Mouse (Mus musculus) midbrain, embryonic 11.5 days (tissue): ENCODE results near the gene Negr1. TPM values are rescaled to one million over a fixed set of nuclear protein-coding genes. Genes with fewer than 3 reads are reported as not detected.
A peak's percentile ranks its signal among the peaks of the same experiment; 100 is the strongest.

Experiments
- ATAC-seq: fragments of 200-750 bp; cut with Nextera tagmentation; 2 replicates; pipeline ENCODE4 v1.8.0; 2017; ENCODE audit warnings: moderate TSS enrichment, moderate library complexity; ENCODE audit not compliant: low FRiP score
- DNase-seq: peaks from one replicate; pipeline ENCODE4 v3.0.0; 2015; ENCODE audit warnings: low spot score; ENCODE audit errors: missing footprints
- H3K27ac ChIP-seq: fragments of 300-500 bp; sonication (generic); 2 replicates; pipeline ENCODE4 v1.5.1; 2014; ENCODE audit warnings: low read depth, low read length
- H3K27me3 ChIP-seq: fragments of 300-500 bp; sonication (generic); 2 replicates; pipeline ENCODE4 v1.6.1; 2014; ENCODE audit warnings: mild to moderate bottlenecking, low read length, moderate library complexity, mixed read lengths; ENCODE audit not compliant: control insufficient read depth, insufficient read depth
- H3K36me3 ChIP-seq: fragments of 300-500 bp; sonication (generic); 2 replicates; pipeline ENCODE4 v1.6.1; 2014; ENCODE audit warnings: mild to moderate bottlenecking, low read length, moderate library complexity, mixed read lengths; ENCODE audit not compliant: control insufficient read depth, insufficient read depth
- H3K4me1 ChIP-seq: fragments of 300-500 bp; sonication (generic); 2 replicates; pipeline ENCODE4 v1.6.1; 2014; ENCODE audit warnings: low read length; ENCODE audit not compliant: control insufficient read depth, insufficient read depth
- H3K4me2 ChIP-seq: fragments of 300-500 bp; sonication (generic); 2 replicates; pipeline ENCODE4 v1.6.1; 2014; ENCODE audit warnings: mild to moderate bottlenecking, moderate library complexity
- H3K4me3 ChIP-seq: fragments of 300-500 bp; sonication (generic); 2 replicates; pipeline ENCODE4 v1.5.1; 2014; ENCODE audit warnings: low read depth, low read length
- H3K9ac ChIP-seq: fragments of 300-500 bp; sonication (generic); 2 replicates; pipeline ENCODE4 v1.6.1; 2014; ENCODE audit warnings: low read length
- H3K9me3 ChIP-seq: fragments of 300-500 bp; sonication (generic); 2 replicates; pipeline ENCODE4 v1.6.1; 2016; ENCODE audit warnings: low read length; ENCODE audit not compliant: control insufficient read depth
- WGBS: fragments of 180-500 bp; shearing (Covaris S2); extraction: QIAGEN DNeasy Blood & Tissue Kit; methylation state at CpG from one replicate; pipeline ENCODE4 v1.1.7; 2014; 5-methylcytosine and 5-hydroxymethylcytosine counted together
- polyA plus RNA-seq: library from polyadenylated mRNA; unstranded; fragments of >200 nt; fragmentation: Nextera tagmentation; extraction: Ambion mirVana; gene quantifications from 2 replicates; pipeline ENCODE4 v1.2.1, GENCODE M21; 2014

Gene Negr1
- polyA plus RNA-seq, result 4.1 and 4.4 TPM in 2 replicates

DNA sequence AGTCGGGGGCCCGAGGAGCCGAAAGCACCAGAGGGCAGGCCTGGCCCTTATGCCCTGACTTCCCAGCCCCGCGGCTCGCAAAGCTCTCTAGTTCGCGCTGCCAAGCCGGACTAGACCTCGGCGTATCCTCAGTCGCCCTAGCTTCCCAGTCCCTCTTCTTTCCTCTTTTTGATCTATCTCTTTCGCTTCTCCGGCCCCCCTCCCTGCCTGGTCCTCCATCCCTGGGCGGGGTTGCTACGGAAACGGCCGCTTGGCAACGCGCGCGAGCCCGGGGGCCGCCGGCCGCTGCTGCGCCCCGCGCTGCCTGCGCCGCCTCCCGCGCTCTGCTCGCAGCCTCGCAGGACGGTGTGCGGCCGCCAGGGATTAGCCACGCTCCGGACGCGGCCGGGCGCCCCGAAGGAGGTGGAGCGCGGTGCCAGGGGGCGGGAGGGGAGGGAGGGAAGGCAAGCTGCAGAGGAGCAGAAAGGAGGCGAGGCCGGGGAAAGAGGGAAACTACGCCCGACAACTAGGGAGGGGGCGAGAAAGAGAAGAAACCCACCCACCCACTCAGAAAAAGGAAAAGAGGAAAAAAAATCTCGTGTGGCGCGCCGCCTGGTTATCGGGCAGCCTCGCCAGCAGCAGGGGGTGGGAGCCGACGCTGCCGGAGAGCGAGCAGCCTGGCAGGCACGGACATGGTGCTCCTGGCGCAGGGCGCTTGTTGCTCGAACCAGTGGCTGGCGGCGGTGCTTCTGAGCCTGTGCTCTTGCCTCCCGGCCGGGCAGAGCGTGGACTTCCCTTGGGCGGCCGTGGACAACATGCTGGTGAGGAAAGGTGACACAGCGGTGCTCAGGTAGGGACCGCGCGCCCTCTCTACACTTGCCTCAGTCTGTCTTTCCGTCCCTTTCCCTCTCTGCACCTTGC lies at the start of gene Negr1:
Gene Negr1, plus strand, starts transcription at position 271 of the 900 bp plus-strand sequence.
- Histone ChIP-seq H3K36me3 (no peaks in the 10 kb centered on the region), H3K4me3 (peak within 1 kb of the TSS; percentile 47), H3K4me2 (peak within 1 kb of the TSS; percentile 60), H3K9ac (peak within 1 kb of the TSS; percentile 64), H3K27me3 (no peaks in the 10 kb centered on the region; the same call in 1 of the 2 replicates), H3K4me1 (peaks cover 11% of the 10 kb centered on the region), H3K9me3 (no peaks in the 10 kb centered on the region), H3K27ac (peak within 1 kb of the TSS; percentile 69)
- ATAC-seq, result peak; percentile 92
- WGBS, result under 1% methylated on average over 76 of the region's 79 CpGs
- peak; percentile 97 for DNase-seq

GRCm38 (mm10) chr3:156526461-156526933 lies 35.1 kb upstream of the Negr1 start:
- Histone ChIP-seq H3K27ac (no peak overlapping the region), H3K4me1 (no peaks in the 10 kb centered on the region), H3K9ac (no peak overlapping the region), H3K27me3 (no peaks in the 10 kb centered on the region), H3K4me2 (no peak overlapping the region), H3K9me3 (no peaks in the 10 kb centered on the region), H3K4me3 (no peak overlapping the region), H3K36me3 (no peaks in the 10 kb centered on the region)
- DNase-seq, result peak; percentile 23
- 0 out of 2 replicates have a peak, but pooled peaks have one; percentile 22 for ATAC-seq
- WGBS, result 71% methylated on average over 8 of the region's 8 CpGs

GRCm38 (mm10) chr3:156527231-156527995 lies 34.2 kb upstream of the Negr1 start:
- Histone ChIP-seq H3K4me3 (no peak overlapping the region), H3K9me3 (no peaks in the 10 kb centered on the region), H3K36me3 (no peaks in the 10 kb centered on the region), H3K27me3 (no peaks in the 10 kb centered on the region), H3K4me2 (no peak overlapping the region), H3K4me1 (no peaks in the 10 kb centered on the region), H3K27ac (no peak overlapping the region), H3K9ac (no peak overlapping the region)
- ATAC-seq (no peak), DNase-seq (peak; percentile 72)
- WGBS, result 82% methylated on average over 2 of the region's 2 CpGs

DNA sequence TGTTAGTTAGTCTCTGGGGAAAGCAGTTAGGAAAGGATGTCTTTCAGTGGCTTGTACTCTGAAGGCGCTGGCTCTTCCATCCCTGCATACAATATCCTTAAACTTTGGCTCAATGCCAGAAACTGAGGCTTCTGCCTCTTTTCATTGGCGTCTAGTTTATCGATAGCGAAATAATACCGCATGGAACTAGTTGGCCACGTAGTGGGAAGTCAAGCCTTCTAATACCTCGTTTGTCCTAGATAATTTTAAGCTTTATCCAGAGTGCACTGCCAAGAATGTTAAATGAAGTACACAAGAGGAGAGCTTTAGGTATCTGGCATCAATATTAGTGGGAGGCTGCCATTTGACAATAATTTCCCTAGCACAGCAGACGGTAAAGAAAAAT lies 2.2 kb upstream of the Negr1 start:
- Histone ChIP-seq H3K27ac (no peak overlapping the region), H3K4me3 (peak overlapping the region; percentile 47; the same call in 1 of the 2 replicates), H3K4me2 (peak overlapping the region; percentile 60), H3K4me1 (peaks cover 11% of the 10 kb centered on the region), H3K36me3 (no peaks in the 10 kb centered on the region), H3K9ac (no peak overlapping the region), H3K27me3 (no peaks in the 10 kb centered on the region; the same call in 1 of the 2 replicates), H3K9me3 (no peaks in the 10 kb centered on the region)
- ATAC-seq (no peak), DNase-seq (no peak)
- WGBS, result 21% methylated on average over 8 of the region's 8 CpGs

- Histone ChIP-seq H3K27me3 (no peaks in the 10 kb centered on the region; the same call in 1 of the 2 replicates), H3K4me3 (peak overlapping the region; percentile 47), H3K9me3 (no peaks in the 10 kb centered on the region), H3K4me1 (peaks cover 11% of the 10 kb centered on the region), H3K27ac (peak overlapping the region; percentile 69; the same call in 1 of the 2 replicates), H3K36me3 (no peaks in the 10 kb centered on the region), H3K4me2 (peak overlapping the region; percentile 60), H3K9ac (peak overlapping the region; percentile 64)
- peak; percentile 91 for DNase-seq
- ATAC-seq, result no peak
- WGBS, result 3% methylated on average over 19 of the region's 19 CpGs
Measured at GRCm38 (mm10) chr3:156559826-156560471, 1.6 kb upstream of the Negr1 start.

DNA sequence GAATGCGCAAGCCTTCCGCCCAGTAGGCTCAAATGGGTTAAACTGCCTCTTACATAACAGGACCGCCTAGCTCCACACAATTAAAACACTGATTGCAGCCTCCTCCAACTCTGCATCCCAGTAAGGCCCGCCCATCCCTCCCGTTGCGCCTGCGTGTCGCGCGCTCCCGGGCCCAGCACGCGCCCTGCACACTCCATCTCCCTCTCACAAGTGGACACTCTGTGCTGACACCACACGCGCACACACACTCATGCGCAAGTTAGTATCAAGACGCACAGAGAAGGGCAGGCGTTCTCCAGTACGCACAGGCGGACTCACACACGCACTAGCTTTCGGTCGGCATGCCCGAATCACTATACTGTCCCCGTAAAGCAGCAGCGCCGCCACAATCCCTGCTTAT lies 828 bp upstream of the Negr1 start:
- ATAC-seq (peak; percentile 85), DNase-seq (peak; percentile 98)
- Histone ChIP-seq H3K4me3 (peak overlapping the region; percentile 47), H3K27me3 (no peaks in the 10 kb centered on the region; the same call in 1 of the 2 replicates), H3K36me3 (no peaks in the 10 kb centered on the region), H3K9me3 (no peaks in the 10 kb centered on the region), H3K4me2 (peak overlapping the region; percentile 60), H3K9ac (peak overlapping the region; percentile 64), H3K27ac (peak overlapping the region; percentile 69), H3K4me1 (peaks cover 11% of the 10 kb centered on the region)
- WGBS, result under 1% methylated on average over 27 of the region's 27 CpGs

- Histone ChIP-seq H3K4me3 (peak overlapping the region; percentile 47), H3K27ac (no peak overlapping the region; the same call in 1 of the 2 replicates), H3K9me3 (no peaks in the 10 kb centered on the region), H3K4me1 (peaks cover 11% of the 10 kb centered on the region), H3K36me3 (no peaks in the 10 kb centered on the region), H3K9ac (peak overlapping the region; percentile 55), H3K27me3 (no peaks in the 10 kb centered on the region; the same call in 1 of the 2 replicates), H3K4me2 (peak overlapping the region; percentile 60)
- DNase-seq (no peak), ATAC-seq (peak; percentile 0; the same call in 1 of the 2 replicates)
- 1% methylated on average over 10 of the region's 10 CpGs for WGBS
Measured at GRCm38 (mm10) chr3:156562424-156562785, 811 bp downstream of the Negr1 start.

GRCm38 (mm10) chr3:156562796-156563195 lies 1.2 kb downstream of the Negr1 start:
- DNase-seq, result no peak
- ATAC-seq, result no peak
- Histone ChIP-seq H3K27ac (no peak overlapping the region), H3K4me1 (peaks cover 11% of the 10 kb centered on the region), H3K36me3 (no peaks in the 10 kb centered on the region), H3K27me3 (no peaks in the 10 kb centered on the region; the same call in 1 of the 2 replicates), H3K4me3 (peak overlapping the region; percentile 47), H3K9me3 (no peaks in the 10 kb centered on the region), H3K4me2 (peak overlapping the region; percentile 60), H3K9ac (peak overlapping the region; percentile 55; the same call in 1 of the 2 replicates)
- WGBS, result 36% methylated on average over 2 of the region's 2 CpGs
